Mouse (Mus musculus) ES-E14 (cell line): ENCODE measurements around the gene Tmem9.

Experiments
- HCFC1 ChIP-seq: IDR thresholded peaks from 2 replicates; pipeline ENCODE4 v1.6.1; 2012; ENCODE audit warnings: low read length, inconsistent platforms, borderline replicate concordance; ENCODE audit not compliant: insufficient read depth
- MAFK ChIP-seq: IDR thresholded peaks from 2 replicates; pipeline ENCODE4 v1.6.1; 2014; ENCODE audit warnings: mild to moderate bottlenecking, low read depth, low read length, inconsistent platforms; ENCODE audit not compliant: insufficient read depth
- ZC3H11A ChIP-seq: IDR thresholded peaks from 2 replicates; pipeline ENCODE4 v1.6.1; 2012; ENCODE audit warnings: low read depth, mild to moderate bottlenecking, inconsistent platforms, low read length, borderline replicate concordance
- ZNF384 ChIP-seq: IDR thresholded peaks from 2 replicates; pipeline ENCODE4 v1.6.1; 2012; ENCODE audit warnings: low read depth, low read length, inconsistent platforms

DNA sequence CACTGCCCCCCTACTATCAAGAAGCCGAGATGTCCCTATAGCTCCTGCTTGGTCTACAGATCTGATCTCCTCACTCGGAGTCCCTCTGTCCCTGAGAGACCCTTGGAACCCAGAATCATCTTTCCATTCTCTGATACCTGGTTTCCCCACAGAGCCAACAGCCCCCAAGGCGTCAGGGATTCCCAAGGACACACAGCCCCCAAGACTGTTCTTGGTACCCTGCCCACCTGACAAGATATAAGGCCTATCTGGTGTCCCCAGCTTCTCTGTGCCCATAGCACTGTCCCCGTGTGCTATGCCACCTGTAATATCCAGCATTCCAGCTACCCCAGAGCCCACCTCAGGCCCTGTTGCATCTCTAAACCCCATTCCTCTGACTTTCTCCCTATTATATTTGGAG lies 40.2 kb upstream of the Tmem9 start:
- no peak for TF ChIP-seq MAFK
- no peak for TF ChIP-seq HCFC1
- TF ChIP-seq ZC3H11A = no peak
- TF ChIP-seq ZNF384 = no peak
